Mouse (Mus musculus) G1E (cell line): ENCODE measurements around the gene H2-M10.3. TPM values are rescaled to one million over a fixed set of nuclear protein-coding genes. Genes with fewer than 3 reads are reported as not detected.
"Not testable (repeated sequence)": the region's sequence is repeated elsewhere in the genome, so short reads cannot be mapped to it uniquely, and the experiment has no call there.

Experiments used
- ATAC-seq: 2 replicates; pipeline ENCODE4 v1.8.0; 2016; ENCODE audit warnings: mild to moderate bottlenecking; ENCODE audit not compliant: insufficient number of reproducible peaks, poor library complexity, low FRiP score, severe bottlenecking; ENCODE audit errors: extremely low read depth
- DNase-seq: peaks from one replicate; pipeline ENCODE4 v3.0.0; 2012; ENCODE audit warnings: low spot score
- H3K27me3 ChIP-seq: 2 replicates; pipeline ENCODE4 v1.6.1; 2012; ENCODE audit warnings: mild to moderate bottlenecking, low read length, inconsistent platforms; ENCODE audit not compliant: insufficient read depth
- H3K36me3 ChIP-seq: replicated peaks from 2 replicates; pipeline ENCODE3; 2012; ENCODE audit warnings: mild to moderate bottlenecking, inconsistent platforms
- H3K4me1 ChIP-seq: 2 replicates; pipeline ENCODE4 v1.6.1; 2012; ENCODE audit warnings: low read depth, low read length, inconsistent platforms, mixed read lengths; ENCODE audit not compliant: insufficient read depth
- H3K4me3 ChIP-seq: 2 replicates; pipeline ENCODE4 v1.5.1; 2012; ENCODE audit warnings: low read depth, mild to moderate bottlenecking, inconsistent platforms, low read length, moderate library complexity, mixed read lengths
- H3K9me3 ChIP-seq: replicated peaks from 2 replicates; pipeline ENCODE4 v1.6.1; 2012; ENCODE audit warnings: inconsistent platforms
- CTCF ChIP-seq: IDR thresholded peaks from 2 replicates; pipeline ENCODE4 v1.5.1; 2012; ENCODE audit warnings: low read depth, low read length, inconsistent platforms, mixed read lengths
- GATA1 ChIP-seq: IDR thresholded peaks from 2 replicates; pipeline ENCODE4 v1.6.1; 2012; ENCODE audit warnings: borderline replicate concordance, low read length, inconsistent platforms, mixed read lengths
- GATA2 ChIP-seq: IDR thresholded peaks from 2 replicates; pipeline ENCODE4 v1.6.1; 2012; ENCODE audit warnings: low read depth, low read length, inconsistent platforms, borderline replicate concordance
- POLR2AphosphoS5 ChIP-seq: IDR thresholded peaks from 2 replicates; pipeline ENCODE4 v1.6.1; 2012; ENCODE audit warnings: low read depth, low read length, inconsistent platforms; ENCODE audit not compliant: insufficient replicate concordance
- TAL1 ChIP-seq: conservative IDR thresholded peaks from 2 replicates; pipeline ENCODE4 v1.6.1; 2012; ENCODE audit warnings: low read depth, low read length, inconsistent platforms, mixed read lengths
- polyA plus RNA-seq: library from polyadenylated mRNA; stranded (reverse); fragments of >175 nt; gene quantifications from 2 replicates; pipeline ENCODE4 v1.2.3, GENCODE M21; 2012
- total RNA-seq, 2 experiments: library from RNA; stranded (forward) in 1 of 2; stranded (reverse) in 1 of 2; fragments of 200-1000 nt in 1 of 2; fragments of >200 nt in 1 of 2; fragmentation: Nextera tagmentation in 1 of 2; gene quantifications; 2 replicates each; pipeline ENCODE4 v1.2.3; 2014 to 2017

H2-M10.3 gene
- total RNA-seq (2014; fragmentation: Nextera tagmentation) (not detected in 2 replicates), total RNA-seq (2017) (0.16 TPM in 1 of 2 replicates, not detected in the other), polyA plus RNA-seq (not detected in 2 replicates)

GRCm38 (mm10) chr17:36368317-36368716 lies at the start of gene H2-M10.3:
TSS of gene H2-M10.3 (minus strand) at chr17:36368417.
- H3K4me3 ChIP-seq, H3K27me3 ChIP-seq, H3K9me3 ChIP-seq, ATAC-seq, H3K4me1 ChIP-seq, DNase-seq, H3K36me3 ChIP-seq: not testable (repeated sequence)

DNA sequence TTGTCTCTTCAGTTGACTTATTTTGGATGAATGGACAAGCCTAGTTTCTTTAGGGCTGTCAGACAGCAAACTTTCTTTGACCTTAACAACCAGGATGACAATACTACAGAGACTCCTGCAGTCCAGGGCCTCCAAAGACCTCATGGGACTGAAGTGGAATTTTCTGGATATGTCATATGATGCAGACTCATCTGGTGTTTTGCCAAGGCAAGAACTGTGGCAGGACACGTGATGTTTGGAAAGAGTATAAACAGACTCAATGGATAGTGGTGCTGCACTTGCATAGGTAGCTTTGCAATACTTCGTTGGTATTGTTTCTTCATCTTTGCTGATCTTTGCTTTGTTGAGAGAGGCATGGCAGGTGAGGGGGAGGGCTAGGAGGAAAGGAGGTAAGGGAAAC lies 49.2 kb upstream of the H2-M10.3 start:
- no peak for DNase-seq
- no peaks in the 10 kb centered on the region for H3K9me3 ChIP-seq
- ATAC-seq, result no peak
- no peak overlapping the region for H3K4me3 ChIP-seq
- H3K4me1 ChIP-seq, result no peaks in the 10 kb centered on the region
- TF ChIP-seq POLR2AphosphoS5 (no peak), CTCF (no peak), GATA1 (no peak), GATA2 (no peak), TAL1 (no peak)
- H3K27me3 ChIP-seq, result peaks cover 2% of the 10 kb centered on the region; the same call in 1 of the 2 replicates
- no peaks in the 10 kb centered on the region for H3K36me3 ChIP-seq

DNA sequence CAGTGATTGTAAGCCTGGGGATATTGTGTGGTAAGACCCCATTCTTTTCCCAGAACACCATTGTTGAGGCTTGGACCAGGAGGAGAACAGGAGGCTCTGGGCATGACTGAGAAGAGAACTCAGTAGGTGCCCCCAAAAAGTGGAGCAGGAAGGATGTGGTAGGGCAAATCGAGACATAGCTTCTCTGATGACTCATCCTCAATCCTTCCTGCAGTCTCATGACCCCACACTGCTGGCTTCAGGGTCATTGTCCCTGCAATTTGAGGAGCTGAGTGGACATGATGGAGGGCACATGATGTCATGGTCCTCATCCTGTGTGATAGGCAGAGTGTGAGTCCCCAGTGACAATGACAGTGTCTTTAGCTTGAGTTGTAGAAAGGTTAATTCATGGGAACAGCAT lies 47.2 kb upstream of the H2-M10.3 start:
- DNase-seq (no peak), ATAC-seq (no peak)
- Histone ChIP-seq H3K9me3 (no peaks in the 10 kb centered on the region), H3K36me3 (no peaks in the 10 kb centered on the region), H3K4me1 (no peaks in the 10 kb centered on the region), H3K4me3 (no peak overlapping the region), H3K27me3 (no peaks in the 10 kb centered on the region)
- TF ChIP-seq CTCF, result no peak
- no peak for TF ChIP-seq TAL1
- TF ChIP-seq GATA2, result no peak
- TF ChIP-seq POLR2AphosphoS5, result no peak
- no peak for TF ChIP-seq GATA1

DNA sequence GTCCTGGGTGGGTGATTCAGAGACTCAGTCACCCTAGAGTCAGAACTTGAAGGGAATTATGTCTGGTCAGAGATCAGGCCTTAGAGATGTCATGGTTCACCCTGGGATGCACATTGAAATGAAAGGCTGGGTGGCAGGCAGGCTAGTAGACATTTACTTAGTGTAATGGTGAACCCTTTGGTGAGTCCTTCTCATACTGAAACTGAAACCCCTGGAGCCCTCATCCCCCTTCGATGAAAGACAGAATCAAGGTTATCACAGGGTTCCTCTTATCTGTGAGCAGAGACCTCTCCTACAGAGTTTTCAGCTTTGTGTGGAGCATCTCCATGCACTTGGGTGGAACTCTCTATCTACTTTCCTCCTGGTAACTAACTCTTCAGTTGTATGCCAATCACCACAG lies 46.1 kb upstream of the H2-M10.3 start:
- no peak for ATAC-seq

DNA sequence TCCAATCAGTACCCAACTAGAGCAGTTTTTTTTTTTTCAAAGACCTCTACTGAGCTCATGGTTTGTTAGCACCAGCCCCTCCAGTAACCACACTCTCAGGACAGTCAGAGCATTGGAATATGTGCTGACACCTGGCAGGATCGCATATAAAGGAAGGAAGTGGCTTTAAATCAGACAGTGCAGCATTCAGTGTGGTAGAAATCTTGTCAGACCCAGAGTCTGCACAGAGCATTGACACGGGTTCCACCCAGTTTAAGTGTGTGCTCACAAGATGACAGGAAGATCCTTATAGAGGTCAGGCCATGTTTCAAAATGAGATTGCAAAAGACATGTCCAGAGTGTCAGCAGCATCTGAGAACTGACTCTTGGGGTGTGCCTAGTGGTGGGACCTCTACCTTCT lies 21.7 kb upstream of the H2-M10.3 start:
- no peak for TF ChIP-seq POLR2AphosphoS5
- no peaks in the 10 kb centered on the region for H3K4me1 ChIP-seq
- no peak for ATAC-seq

More for the DNA sequence above, 46.1 kb upstream of the H2-M10.3 start:
- TF ChIP-seq TAL1, result no peak
- TF ChIP-seq POLR2AphosphoS5, result no peak
- TF ChIP-seq GATA2, result no peak
- no peaks in the 10 kb centered on the region for H3K27me3 ChIP-seq
- no peak for DNase-seq
- no peaks in the 10 kb centered on the region for H3K36me3 ChIP-seq
- no peaks in the 10 kb centered on the region for H3K9me3 ChIP-seq
- no peaks in the 10 kb centered on the region for H3K4me1 ChIP-seq
- no peak overlapping the region for H3K4me3 ChIP-seq

DNA sequence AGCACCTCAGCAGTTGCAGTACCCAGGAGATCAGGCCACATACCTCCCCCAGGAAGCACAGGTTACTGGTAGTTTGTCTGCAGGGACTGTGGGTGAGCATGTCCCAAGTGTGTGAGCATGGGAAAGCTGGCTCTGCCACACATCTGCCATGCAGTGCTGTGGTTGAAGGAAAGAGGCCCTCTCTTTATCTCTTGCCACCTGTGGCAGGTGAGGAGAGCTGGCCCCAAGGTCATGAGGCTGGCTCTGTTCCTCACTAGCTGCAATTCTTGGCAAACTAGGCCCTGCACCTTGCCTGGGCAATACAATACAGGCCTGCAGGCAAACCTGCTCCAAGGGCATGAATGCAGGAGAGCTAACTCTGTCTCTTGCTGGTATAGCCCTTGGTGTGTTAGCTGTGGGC lies 5.8 kb downstream of the H2-M10.3 start:
- not testable (repeated sequence) for DNase-seq, H3K4me1 ChIP-seq, H3K36me3 ChIP-seq, H3K9me3 ChIP-seq, ATAC-seq, H3K4me3 ChIP-seq, H3K27me3 ChIP-seq

More for the DNA sequence above, 21.7 kb upstream of the H2-M10.3 start:
- no peaks in the 10 kb centered on the region for H3K9me3 ChIP-seq
- no peak for DNase-seq
- no peaks in the 10 kb centered on the region for H3K27me3 ChIP-seq
- H3K36me3 ChIP-seq, result no peaks in the 10 kb centered on the region
- H3K4me3 ChIP-seq, result no peak overlapping the region

DNA sequence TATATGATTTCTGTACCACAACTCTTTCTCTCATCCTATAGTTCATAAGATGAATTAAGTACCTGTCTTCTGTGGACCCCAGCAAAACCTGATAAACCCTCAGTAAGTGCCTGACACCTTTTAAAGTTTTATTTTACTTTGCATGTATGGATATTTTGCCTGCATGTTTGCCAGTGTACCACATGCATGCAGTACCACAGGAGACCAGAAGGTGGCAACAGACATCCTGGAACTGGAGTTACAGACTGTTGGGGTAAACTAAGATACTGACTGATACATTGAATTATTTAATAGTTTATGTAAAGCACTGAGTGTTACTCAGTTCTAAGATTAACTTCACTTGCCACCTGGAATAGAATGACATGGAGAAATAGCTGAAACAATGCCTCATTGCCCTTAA lies 10.7 kb downstream of the H2-M10.3 start:
- H3K9me3 ChIP-seq, H3K4me3 ChIP-seq, H3K27me3 ChIP-seq, H3K4me1 ChIP-seq, DNase-seq, H3K36me3 ChIP-seq: not testable (repeated sequence)
- peak; percentile 45; the same call in 1 of the 2 replicates for ATAC-seq
- peak; percentile 43; the same call in 1 of the 2 replicates for TF ChIP-seq CTCF
